Mouse (Mus musculus) heart, adult 8-10 months (tissue): ENCODE results near the gene Dnaaf1. TPM values are rescaled to one million over a fixed set of nuclear protein-coding genes. Genes with fewer than 3 reads are reported as not detected.

ENCODE experiments used
- DNase-seq: peaks from one replicate; pipeline ENCODE4 v3.0.0; 2022; ENCODE audit warnings: low spot score
- total RNA-seq, 4 experiments: library from RNA; stranded (reverse); gene quantifications; 2 replicates each; pipeline ENCODE4 v1.2.4; 2022

The Dnaaf1 gene
- total RNA-seq, 4 experiments from 2014 or later: not detected

- no peak for DNase-seq
These were observed 48.0 kb downstream of the Dnaaf1 start for GRCm38 (mm10) chr8:119623061-119623460.

DNA sequence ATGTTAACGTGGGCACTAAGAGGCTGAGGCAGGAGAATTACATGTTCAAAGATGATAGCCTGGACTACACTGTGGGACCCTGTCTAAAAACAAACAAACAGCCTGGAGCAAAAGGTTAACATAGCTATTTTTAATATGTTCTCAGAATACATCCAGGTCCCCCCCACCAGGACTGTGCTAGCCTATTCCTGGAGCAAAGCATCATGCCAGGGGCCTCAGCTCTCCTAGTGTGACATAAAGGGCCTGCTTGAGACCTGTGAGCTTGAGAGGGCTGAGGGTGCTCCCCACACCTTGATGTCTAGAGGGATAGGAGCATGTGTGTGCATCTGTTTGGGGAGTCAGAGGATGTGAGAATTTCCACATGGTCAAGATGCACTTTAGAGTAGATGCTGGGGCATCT is 48.7 kb downstream of the Dnaaf1 start:
- no peak for DNase-seq

- DNase-seq: no peak
These were observed 49.9 kb downstream of the Dnaaf1 start for GRCm38 (mm10) chr8:119624916-119625315.

DNA sequence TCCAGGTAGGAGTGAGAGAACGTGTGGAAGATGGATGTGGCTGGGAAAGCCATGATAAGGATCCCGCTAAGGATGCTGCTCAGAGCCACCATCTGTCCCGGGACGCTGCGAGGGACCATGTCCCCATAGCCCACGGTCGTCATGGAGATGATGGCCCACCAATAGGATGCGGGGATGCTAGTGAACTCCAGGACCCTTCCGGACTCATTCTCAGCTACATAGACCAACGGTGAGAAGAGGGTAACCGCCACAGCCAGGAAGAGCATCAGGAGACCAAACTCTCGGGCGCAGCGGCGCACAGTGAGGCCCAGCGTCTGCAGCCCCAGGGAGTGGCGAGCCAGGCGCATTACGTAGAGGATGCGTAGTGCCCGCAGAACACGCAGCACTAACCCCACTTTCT is 50.8 kb downstream of the Dnaaf1 start:
- DNase-seq: no peak

DNA sequence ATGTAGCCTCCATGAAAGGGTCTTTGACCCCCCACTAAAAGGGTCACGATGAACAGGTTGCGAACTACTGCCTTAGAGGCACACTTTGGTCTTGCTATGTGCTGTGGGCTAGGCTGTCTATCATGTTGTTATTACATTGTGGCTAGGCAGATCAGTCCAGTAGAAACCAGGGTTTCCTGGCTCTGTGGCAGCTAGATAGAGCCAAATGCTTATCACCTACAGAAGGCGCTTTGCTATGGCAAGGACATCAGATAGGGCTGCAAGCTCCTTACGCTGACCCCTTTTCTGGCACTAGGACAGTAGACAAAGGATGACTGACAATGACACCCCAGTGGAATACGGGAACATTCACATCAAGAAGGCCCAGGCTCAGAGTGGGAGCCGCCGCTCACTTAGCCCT is 52.2 kb downstream of the Dnaaf1 start:
- no peak for DNase-seq

- DNase-seq: no peak
These were observed 52.8 kb downstream of the Dnaaf1 start for GRCm38 (mm10) chr8:119627613-119628359.

- no peak for DNase-seq
These were observed 55.8 kb downstream of the Dnaaf1 start for GRCm38 (mm10) chr8:119630841-119631240.

- no peak for DNase-seq
These were observed 57.2 kb downstream of the Dnaaf1 start for GRCm38 (mm10) chr8:119632246-119632645.

DNA sequence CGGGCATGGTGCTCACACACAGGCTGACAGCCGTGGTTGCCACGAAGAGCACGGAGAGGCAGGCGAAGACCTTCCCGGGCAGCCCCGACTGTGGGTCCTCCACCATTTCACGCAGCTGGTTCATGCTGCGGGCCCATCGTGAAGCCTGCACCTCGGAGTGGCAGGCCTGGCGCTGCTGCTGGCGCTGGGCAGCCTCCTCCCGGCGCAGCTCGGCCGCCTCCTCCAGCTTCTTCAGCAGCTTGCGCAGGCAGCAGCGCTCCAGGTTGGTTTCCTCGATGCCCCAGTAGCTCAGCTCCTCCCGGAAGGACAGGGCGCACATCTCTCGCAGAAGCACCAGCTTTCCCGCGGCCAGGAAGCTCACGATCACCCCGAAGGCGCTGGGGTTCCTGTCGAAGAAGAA is 57.9 kb downstream of the Dnaaf1 start:
- DNase-seq: no peak

- no peak for DNase-seq
These were observed 59.7 kb downstream of the Dnaaf1 start for GRCm38 (mm10) chr8:119634616-119635336.

- DNase-seq: no peak
These were observed 60.3 kb downstream of the Dnaaf1 start, which contains the start of gene Kcng4 for GRCm38 (mm10) chr8:119635378-119635777. Gene Kcng4 (minus strand): TSS chr8:119635680.

DNA sequence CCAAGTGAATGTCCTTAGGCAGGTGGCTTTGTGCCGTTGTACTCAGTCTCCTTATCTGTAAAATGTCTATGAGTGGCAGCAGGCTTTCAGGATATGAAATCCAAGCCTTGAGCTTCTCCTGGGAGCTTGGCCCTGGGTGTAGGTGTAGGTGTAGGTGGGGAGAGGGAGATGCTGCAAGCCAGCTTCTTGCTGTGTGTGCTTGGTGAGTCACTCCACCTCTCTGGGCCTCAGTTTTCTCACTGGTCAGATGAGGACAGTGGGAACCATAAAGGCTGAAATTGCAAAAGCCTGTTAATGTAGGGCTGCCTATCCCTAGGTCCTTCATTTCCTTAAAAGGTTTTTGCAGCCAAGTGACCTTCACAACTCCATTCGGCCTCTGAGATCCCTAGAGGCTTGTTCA is 60.9 kb downstream of the Dnaaf1 start:
- DNase-seq: no peak

DNA sequence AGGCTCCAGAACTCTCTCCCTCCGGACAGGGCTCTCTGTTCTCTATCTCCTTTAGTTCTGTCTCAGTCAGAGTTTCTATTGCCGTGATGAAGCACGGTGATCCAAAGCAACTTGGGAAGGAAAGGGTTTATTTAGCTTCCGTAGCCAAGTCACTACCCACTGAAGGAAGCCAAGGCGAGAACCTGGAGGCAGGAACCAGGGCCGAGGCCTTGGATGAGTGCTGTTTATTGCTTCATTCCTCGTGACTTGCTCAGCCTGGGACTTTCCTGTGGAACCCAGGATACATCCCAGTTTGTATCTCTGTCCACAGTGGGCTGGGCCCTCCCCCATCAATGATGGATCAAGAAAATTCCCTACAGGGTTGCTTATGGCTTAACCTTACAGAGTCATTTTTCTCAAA is 61.7 kb downstream of the Dnaaf1 start:
- DNase-seq: no peak

DNA sequence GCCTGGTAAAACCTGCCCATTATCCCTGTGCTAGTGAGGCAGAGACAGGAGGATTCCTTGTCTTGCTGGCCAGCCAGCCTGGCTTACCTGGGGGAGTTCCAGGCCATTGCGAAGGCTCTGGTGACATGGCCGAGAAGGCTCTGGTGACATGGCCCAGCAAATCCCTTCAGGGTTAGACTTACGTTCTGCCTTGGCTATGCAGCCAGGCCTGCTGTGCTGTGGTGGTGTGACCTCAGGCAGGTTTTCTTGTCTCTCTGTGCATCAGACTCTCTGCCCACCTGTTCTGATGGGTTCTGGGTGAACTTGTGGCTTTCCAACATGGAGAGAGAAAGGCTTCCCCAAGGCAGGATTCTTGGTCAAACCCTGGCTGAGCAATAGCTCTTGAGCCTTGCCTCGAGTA is 62.3 kb downstream of the Dnaaf1 start:
- DNase-seq: no peak

DNA sequence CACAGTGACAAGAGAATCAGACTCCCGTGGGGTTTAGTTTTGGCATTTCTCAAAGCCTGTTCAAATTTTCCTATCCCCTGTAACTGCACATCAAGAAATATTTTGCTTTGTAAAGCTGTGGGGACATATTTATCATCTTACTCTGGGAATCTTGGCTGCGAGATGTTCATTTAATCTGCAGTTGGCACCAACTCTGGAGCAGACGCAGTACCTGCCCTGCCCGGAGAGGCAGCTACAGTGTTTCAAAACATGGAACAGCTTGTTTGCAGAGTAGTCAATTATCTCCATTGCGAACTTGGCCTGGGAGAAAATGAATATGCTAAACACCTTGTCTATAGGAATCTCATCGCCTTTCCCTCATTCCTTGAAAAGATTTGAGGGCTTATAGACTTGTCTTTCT is 63.2 kb downstream of the Dnaaf1 start:
- no peak for DNase-seq

DNA sequence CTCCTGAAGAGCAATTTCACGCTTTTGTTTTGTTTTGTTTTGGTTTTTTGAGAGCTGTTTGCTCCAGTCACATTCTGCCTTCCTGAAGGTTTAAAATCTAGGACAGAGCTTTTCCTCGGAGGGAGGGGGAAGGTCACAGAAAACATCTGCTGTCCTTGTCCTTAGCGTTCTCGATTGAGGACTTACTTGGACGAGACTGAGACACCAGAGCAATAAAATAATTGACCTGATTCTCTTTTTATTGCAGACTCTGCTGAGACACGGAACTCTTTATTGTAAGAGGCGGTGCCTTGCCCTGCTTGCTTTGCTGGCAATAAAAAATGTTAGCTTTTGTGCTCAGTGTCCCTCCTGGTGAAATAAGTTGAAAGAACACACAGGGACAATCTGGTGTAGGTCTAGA is 64.8 kb downstream of the Dnaaf1 start:
- no peak for DNase-seq

DNA sequence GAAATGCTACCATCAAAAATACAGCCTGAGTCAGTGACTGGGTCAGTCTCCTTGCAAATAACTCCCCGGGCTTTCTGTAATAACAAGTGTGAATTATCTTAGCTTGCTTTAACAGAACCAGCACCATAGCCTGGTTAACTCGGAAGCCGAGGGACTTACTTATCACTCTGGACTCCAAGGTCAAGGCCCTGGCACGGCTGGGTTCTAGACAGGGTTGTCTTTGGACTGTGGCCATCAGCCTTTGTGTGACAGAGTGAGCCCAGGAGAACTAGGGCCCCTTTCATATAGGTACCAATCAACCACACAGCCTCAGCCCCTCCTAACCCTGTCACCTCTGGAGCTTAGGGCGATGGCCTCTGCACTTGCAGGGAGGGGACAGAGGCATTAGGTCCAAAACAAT is 66.0 kb downstream of the Dnaaf1 start:
- DNase-seq: no peak

GRCm38 (mm10) chr8:119642960-119643359 is 67.9 kb downstream of the Dnaaf1 start:
- no peak for DNase-seq

- no peak for DNase-seq
These were observed 69.5 kb downstream of the Dnaaf1 start for GRCm38 (mm10) chr8:119644429-119644960.

DNA sequence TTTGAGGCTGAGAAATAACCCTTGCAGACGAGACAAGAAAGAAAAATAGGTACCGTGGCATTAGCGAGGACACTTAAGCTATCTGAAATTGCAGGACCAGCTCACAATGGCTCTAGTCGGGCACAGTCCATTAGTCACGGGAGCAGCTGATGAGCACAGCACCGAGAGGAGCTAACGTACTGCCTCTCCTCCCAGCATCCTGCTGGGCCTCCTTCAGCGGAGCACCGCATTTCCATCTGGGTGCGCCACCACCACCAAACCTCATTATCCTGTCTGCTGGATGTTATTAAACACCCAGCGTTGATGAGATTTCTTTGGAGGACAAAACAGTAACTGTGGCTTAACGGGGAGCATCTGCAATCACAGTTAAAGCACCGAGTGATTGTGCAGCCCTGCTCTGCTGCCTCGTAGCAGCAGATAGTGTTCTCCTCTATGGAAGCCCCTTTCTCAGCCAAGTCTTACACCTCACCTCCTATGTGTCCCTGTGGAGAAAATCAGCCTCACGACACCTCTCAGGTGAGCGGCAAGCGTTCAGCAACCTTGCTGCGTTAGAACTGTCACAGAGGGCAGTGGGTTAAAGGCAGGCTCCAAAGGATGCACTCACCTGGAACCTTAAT is 70.1 kb downstream of the Dnaaf1 start:
- DNase-seq: no peak

DNA sequence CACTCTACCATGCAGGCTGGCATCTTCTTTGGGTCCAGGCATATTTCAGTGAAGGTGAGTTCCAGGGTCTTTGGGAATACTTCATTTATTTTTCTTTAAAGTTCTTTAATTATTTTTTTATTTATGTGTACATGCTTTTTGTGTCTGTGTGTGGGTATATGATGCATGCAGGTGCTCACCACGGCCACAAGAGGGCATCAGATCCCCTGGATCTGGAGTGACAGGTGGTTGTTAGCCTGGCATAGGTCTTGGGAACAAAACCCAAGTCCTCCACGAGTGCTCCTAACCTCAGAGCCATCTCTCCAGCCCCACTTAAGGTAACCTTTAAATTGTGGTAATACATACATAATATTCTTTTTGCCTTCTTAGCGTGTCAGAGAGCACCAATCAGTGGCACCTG is 71.2 kb downstream of the Dnaaf1 start:
- no peak for DNase-seq

- no peak for DNase-seq
These were observed 71.8 kb downstream of the Dnaaf1 start for GRCm38 (mm10) chr8:119646846-119647245.
